Mouse (Mus musculus) spleen, embryonic (tissue): ENCODE data around the gene Gm28047.

Experiments
- CTCF ChIA-PET: fragments of 350-600 bp; sonication (Branson Sonifier 250); formaldehyde crosslinking; loops from one replicate; lab custom pipeline; 2022; lab: Charles Lee

Gm28047 gene

GRCm38 (mm10) chr15:102501084-102501814 is 123.6 kb downstream of the Gm28047 start:
- CTCF ChIA-PET: no interaction called here

GRCm38 (mm10) chr15:102500479-102500878 is 124.4 kb downstream of the Gm28047 start:
- CTCF ChIA-PET: interaction anchor here (0.6 kb wide), 2 partner anchors 33 to 989 kb away, joined by 4 to 5 read pairs; no protein-coding TSS in a partner anchor

- CTCF ChIA-PET: interaction anchor here (0.6 kb wide), 1 partner anchor 34 kb away, joined by 5 read pairs; no protein-coding TSS in a partner anchor
These were observed 125.0 kb downstream of the Gm28047 start for GRCm38 (mm10) chr15:102499851-102500250.

GRCm38 (mm10) chr15:102499370-102499769 is 125.5 kb downstream of the Gm28047 start:
- CTCF ChIA-PET: no interaction called here

DNA sequence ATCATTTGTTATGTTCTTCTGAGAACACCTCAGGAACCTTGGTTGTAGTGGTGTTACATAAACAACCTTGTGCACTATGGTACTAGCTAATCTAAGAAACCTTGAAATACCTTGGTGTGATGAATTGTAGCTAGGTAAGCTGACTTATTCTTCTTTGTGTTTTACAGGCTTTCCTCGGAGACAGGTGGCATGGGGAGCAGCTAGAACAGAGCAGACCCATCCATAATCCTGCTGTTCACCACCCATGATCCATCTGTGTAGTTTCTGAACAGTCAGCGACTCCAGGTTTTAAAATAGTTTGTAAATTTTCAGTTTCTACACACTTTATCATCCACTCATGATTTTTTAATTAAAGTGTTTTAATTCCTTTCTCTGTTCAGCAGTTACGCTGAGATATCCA is 126.5 kb downstream of the Gm28047 start:
- CTCF ChIA-PET: interaction anchor here (0.6 to 0.7 kb wide), 2 partner anchors 89 to 157 kb away, joined by 3 to 6 read pairs; no protein-coding TSS in a partner anchor

DNA sequence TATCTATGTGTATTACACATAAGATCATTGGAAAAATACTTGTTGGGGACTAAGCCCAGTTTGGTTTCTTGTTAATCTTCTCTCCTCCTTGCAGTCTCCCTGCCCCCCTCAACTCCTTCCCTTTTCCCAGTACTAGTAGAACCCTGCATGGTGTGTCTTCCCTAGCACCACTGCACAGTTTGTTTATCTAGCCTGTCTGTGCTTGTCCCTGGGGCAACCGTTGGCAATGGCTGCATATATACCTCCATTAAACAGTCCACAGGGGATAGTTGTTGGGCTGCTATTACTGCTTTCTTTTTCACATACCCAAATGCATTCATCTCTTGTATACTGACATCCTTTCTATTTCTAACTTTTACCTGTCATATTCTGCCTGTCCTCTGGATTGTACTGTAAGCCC is 137.2 kb downstream of the Gm28047 start:
- CTCF ChIA-PET: no interaction called here

DNA sequence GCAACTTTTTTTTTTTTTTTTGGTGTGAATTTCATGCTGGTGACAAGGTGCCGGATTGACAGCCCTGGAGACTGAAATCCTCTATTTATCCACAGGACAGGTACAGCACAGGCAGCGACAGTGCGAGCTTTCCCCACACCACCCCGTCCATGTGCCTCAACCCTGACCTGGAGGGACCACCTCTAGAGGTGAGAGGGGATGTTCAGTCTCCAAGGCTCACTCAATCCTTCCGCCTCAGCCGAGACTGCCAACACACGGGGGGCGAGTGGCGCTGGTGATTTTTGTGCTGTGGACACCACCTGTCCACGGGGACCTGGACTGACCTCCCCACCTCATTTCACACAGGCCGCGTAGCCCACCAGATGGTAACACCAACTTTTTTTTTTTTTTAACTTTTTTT is 139.0 kb downstream of the Gm28047 start:
- CTCF ChIA-PET: interaction anchor here (0.6 to 0.7 kb wide), 3 partner anchors 42 to 184 kb away, joined by 3 to 6 read pairs (median 5); no protein-coding TSS in a partner anchor

DNA sequence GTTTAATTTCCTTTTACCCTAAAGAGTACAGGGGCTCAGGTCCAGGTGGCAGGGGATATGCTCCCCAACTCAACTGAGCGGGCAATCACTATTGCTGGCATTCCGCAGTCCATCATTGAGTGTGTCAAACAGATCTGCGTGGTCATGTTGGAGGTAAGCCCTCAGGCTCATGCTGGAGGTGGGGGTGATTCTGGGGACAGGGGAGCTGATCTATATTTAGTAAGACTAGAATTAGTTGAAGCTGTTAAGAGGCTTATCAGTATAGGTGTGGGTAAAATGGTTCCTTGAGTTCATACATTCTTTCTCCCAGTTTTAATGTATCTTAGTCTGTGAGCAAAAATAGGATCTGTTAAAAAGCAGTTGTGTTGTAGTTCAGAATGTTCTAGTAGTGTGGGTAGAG is 141.7 kb downstream of the Gm28047 start:
- CTCF ChIA-PET: no interaction called here

DNA sequence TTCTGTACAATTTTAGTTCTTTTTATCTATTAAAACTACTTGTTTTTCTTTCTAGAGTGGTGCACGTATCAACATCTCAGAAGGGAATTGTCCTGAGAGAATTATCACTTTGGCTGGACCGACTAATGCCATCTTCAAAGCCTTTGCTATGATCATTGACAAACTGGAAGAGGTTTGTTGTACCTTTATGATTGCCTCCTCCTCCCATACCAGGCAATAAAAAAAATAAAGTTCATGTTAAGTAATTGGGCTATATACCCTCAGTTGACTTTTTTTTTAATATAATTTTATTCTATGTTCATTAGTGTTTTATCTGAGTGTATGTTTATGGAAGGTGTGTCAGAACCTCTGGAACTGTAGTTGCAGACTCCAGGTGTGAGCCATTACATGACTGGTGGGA is 150.3 kb downstream of the Gm28047 start:
- CTCF ChIA-PET: no interaction called here
